Mouse (Mus musculus) limb, embryonic 12.5 days (tissue): ENCODE measurements around the gene Zfp775. TPM values are rescaled to one million over a fixed set of nuclear protein-coding genes. Genes with fewer than 3 reads are reported as not detected.
A peak's percentile ranks its signal among the peaks of the same experiment; 100 is the strongest.

Experiments used
- ATAC-seq: fragments of 200-750 bp; cut with Nextera tagmentation; 2 replicates; pipeline ENCODE4 v1.8.0; 2017; ENCODE audit warnings: low read depth, moderate TSS enrichment; ENCODE audit not compliant: insufficient number of reproducible peaks, insufficient read depth, low FRiP score, low TSS enrichment
- H3K27ac ChIP-seq: fragments of 300-500 bp; sonication (generic); 2 replicates; pipeline ENCODE4 v1.5.1; 2016; ENCODE audit warnings: mild to moderate bottlenecking, moderate library complexity
- H3K27me3 ChIP-seq: fragments of 300-500 bp; sonication (generic); 2 replicates; pipeline ENCODE4 v1.6.1; 2016; ENCODE audit warnings: mild to moderate bottlenecking, moderate library complexity
- H3K36me3 ChIP-seq: fragments of 300-500 bp; sonication (generic); 2 replicates; pipeline ENCODE4 v1.6.1; 2016; ENCODE audit warnings: mild to moderate bottlenecking, moderate library complexity
- H3K4me1 ChIP-seq: fragments of 300-500 bp; sonication (generic); replicated peaks from 2 replicates; pipeline ENCODE4 v1.6.1; 2016
- H3K4me2 ChIP-seq: fragments of 300-500 bp; sonication (generic); 2 replicates; pipeline ENCODE4 v1.6.1; 2016; ENCODE audit warnings: mild to moderate bottlenecking, moderate library complexity
- H3K4me3 ChIP-seq: fragments of 300-500 bp; sonication (generic); replicated peaks from 2 replicates; pipeline ENCODE4 v1.5.1; 2016; ENCODE audit warnings: mild to moderate bottlenecking
- H3K9ac ChIP-seq: fragments of 300-500 bp; sonication (generic); replicated peaks from 2 replicates; pipeline ENCODE4 v1.6.1; 2016; ENCODE audit warnings: mild to moderate bottlenecking, moderate library complexity
- H3K9me3 ChIP-seq: fragments of 300-500 bp; sonication (generic); 2 replicates; pipeline ENCODE4 v1.6.1; 2016; ENCODE audit warnings: mild to moderate bottlenecking, moderate library complexity
- WGBS: fragments of 180-500 bp; shearing (Covaris S2); methylation state at CpG from one replicate; pipeline ENCODE4 v1.1.7; 2016; 5-methylcytosine and 5-hydroxymethylcytosine counted together
- polyA plus RNA-seq: library from polyadenylated mRNA; unstranded; fragments of >200 nt; fragmentation: Nextera tagmentation; extraction: Ambion mirVana; gene quantifications from 2 replicates; pipeline ENCODE4 v1.2.1, GENCODE M21; 2016

The Zfp775 gene
- polyA plus RNA-seq, 1 experiment from 2014 or later = 10.5 TPM

DNA sequence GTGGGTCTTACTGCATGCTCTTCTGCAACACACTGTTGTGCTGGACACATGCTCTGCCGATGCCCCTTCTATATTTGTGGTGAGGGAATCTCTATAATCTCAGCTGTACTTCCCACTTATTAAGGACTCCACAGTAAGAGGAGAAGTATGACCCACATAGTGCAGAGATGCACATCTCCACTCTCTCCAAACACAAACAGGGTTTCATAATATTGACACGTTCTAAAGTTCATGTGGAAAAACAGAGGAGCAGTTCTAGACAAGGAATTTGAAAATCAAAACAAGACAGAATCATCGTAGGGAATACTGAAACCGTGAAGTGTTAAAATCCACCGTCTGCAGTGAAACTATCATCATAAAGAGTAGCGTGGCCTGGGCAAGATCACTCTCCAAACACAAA, 10.0 kb upstream of the Zfp775 start:
- H3K36me3 ChIP-seq = peaks cover 20% of the 10 kb centered on the region
- no peak for ATAC-seq
- 88% methylated on average over 6 of the region's 6 CpGs for whole genome bisulfite sequencing
- H3K4me3 ChIP-seq = no peak overlapping the region
- H3K27ac ChIP-seq = no peak overlapping the region
- peaks cover 18% of the 10 kb centered on the region for H3K9me3 ChIP-seq
- peaks cover 20% of the 10 kb centered on the region for H3K4me1 ChIP-seq
- no peak overlapping the region for H3K9ac ChIP-seq
- no peak overlapping the region for H3K4me2 ChIP-seq
- H3K27me3 ChIP-seq = no peaks in the 10 kb centered on the region

GRCm38 (mm10) chr6:48593158-48594042, 8.5 kb upstream of the Zfp775 start, which contains the start of the genes Repin1 and Gm44965:
Gene Repin1, plus strand, starts transcription at chr6:48593883.
Gene Gm44965, plus strand, starts transcription at chr6:48593941.
- ATAC-seq = peak; percentile 93
- Histone ChIP-seq H3K9ac (peak within 1 kb of the TSS; percentile 78), H3K36me3 (peaks cover 36% of the 10 kb centered on the region), H3K9me3 (peaks cover 31% of the 10 kb centered on the region), H3K4me2 (peak within 1 kb of the TSS; percentile 80), H3K4me1 (peaks cover 20% of the 10 kb centered on the region), H3K27me3 (no peaks in the 10 kb centered on the region), H3K4me3 (peak within 1 kb of the TSS; percentile 79), H3K27ac (peak within 1 kb of the TSS; percentile 86)
- 7% methylated on average over 44 of the region's 45 CpGs for WGBS

DNA sequence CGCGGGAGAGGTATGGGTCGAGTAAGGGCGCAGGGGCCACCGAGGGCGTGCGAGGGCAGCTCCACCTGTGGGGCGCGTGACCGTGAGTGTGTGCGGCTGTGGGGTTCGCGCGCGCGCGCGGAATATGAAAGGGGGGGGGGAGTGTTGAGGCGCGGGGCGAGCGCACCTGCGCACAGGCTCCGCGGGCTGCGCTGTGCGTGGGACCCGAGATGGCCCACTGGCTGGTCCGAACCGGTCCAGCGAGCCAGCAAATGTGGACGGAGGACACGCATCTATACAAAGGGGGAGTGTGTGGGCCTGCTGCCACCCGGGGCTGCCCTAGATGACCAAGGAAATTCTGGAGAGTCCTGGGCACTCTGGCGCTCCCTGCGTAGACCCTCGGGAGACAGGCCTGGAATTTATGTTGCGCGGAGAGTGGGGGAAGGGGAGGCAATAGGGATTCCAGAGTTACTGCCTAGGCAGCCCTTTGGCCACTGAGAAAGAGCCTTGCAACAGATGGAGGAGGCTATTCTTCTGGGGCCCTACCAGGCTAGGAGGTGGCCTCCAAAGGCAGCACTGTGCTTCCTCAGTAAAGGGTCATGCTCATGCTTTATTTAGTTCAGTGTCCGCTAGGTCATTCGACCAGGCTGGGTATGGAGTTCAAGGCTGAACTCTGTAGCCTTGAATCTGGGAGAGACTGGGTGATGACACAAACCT, 7.7 kb upstream of the Zfp775 start:
- Histone ChIP-seq H3K4me3 (peak overlapping the region; percentile 79), H3K9me3 (peaks cover 33% of the 10 kb centered on the region), H3K9ac (peak overlapping the region; percentile 78), H3K4me2 (peak overlapping the region; percentile 80), H3K4me1 (peaks cover 19% of the 10 kb centered on the region), H3K27ac (peak overlapping the region; percentile 86), H3K36me3 (peaks cover 44% of the 10 kb centered on the region), H3K27me3 (no peaks in the 10 kb centered on the region)
- peak; percentile 76 for ATAC-seq
- WGBS = 1% methylated on average over 40 of the region's 41 CpGs

GRCm38 (mm10) chr6:48595278-48595677, 6.6 kb upstream of the Zfp775 start:
- peaks cover 54% of the 10 kb centered on the region for H3K36me3 ChIP-seq
- WGBS = 47% methylated on average over 1 of the region's 1 CpGs

GRCm38 (mm10) chr6:48596545-48597232, 5.2 kb upstream of the Zfp775 start:
- H3K27me3 ChIP-seq = no peaks in the 10 kb centered on the region
- peaks cover 25% of the 10 kb centered on the region for H3K4me1 ChIP-seq
- peaks cover 34% of the 10 kb centered on the region for H3K9me3 ChIP-seq
- ATAC-seq = no peak
- H3K9ac ChIP-seq = no peak overlapping the region
- H3K36me3 ChIP-seq = peaks cover 55% of the 10 kb centered on the region
- H3K27ac ChIP-seq = no peak overlapping the region
- no peak overlapping the region for H3K4me2 ChIP-seq
- WGBS = 97% methylated on average over 45 of the region's 45 CpGs
- no peak overlapping the region for H3K4me3 ChIP-seq

More at GRCm38 (mm10) chr6:48595278-48595677, 6.6 kb upstream of the Zfp775 start:
- H3K9me3 ChIP-seq = peaks cover 34% of the 10 kb centered on the region
- H3K9ac ChIP-seq = peak overlapping the region; percentile 78; the same call in 1 of the 2 replicates
- H3K27me3 ChIP-seq = no peaks in the 10 kb centered on the region
- no peak for ATAC-seq
- H3K4me2 ChIP-seq = peak overlapping the region; percentile 80
- peaks cover 17% of the 10 kb centered on the region for H3K4me1 ChIP-seq
- no peak overlapping the region for H3K27ac ChIP-seq
- H3K4me3 ChIP-seq = peak overlapping the region; percentile 79

- H3K9me3 ChIP-seq = peaks cover 34% of the 10 kb centered on the region
- 97% methylated on average over 27 of the region's 27 CpGs for WGBS
- peaks cover 25% of the 10 kb centered on the region for H3K4me1 ChIP-seq
- H3K27ac ChIP-seq = no peak overlapping the region
- H3K4me3 ChIP-seq = no peak overlapping the region
- no peak overlapping the region for H3K9ac ChIP-seq
- H3K27me3 ChIP-seq = no peaks in the 10 kb centered on the region
- H3K4me2 ChIP-seq = no peak overlapping the region
- no peak for ATAC-seq
- H3K36me3 ChIP-seq = peaks cover 55% of the 10 kb centered on the region
These were observed 4.6 kb upstream of the Zfp775 start for GRCm38 (mm10) chr6:48597233-48597625.

- no peak overlapping the region for H3K4me2 ChIP-seq
- 0 out of 2 replicates have a peak overlapping the region, but pooled peaks have one; percentile 79 for H3K27ac ChIP-seq
- peaks cover 15% of the 10 kb centered on the region; the same call in 1 of the 2 replicates for H3K4me1 ChIP-seq
- WGBS = 87% methylated on average over 1 of the region's 1 CpGs
- peaks cover 29% of the 10 kb centered on the region for H3K9me3 ChIP-seq
- H3K36me3 ChIP-seq = peaks cover 47% of the 10 kb centered on the region
- ATAC-seq = no peak
- no peak overlapping the region for H3K9ac ChIP-seq
- H3K27me3 ChIP-seq = no peaks in the 10 kb centered on the region
- H3K4me3 ChIP-seq = no peak overlapping the region
These were observed 1.3 kb upstream of the Zfp775 start for GRCm38 (mm10) chr6:48600594-48600993.

DNA sequence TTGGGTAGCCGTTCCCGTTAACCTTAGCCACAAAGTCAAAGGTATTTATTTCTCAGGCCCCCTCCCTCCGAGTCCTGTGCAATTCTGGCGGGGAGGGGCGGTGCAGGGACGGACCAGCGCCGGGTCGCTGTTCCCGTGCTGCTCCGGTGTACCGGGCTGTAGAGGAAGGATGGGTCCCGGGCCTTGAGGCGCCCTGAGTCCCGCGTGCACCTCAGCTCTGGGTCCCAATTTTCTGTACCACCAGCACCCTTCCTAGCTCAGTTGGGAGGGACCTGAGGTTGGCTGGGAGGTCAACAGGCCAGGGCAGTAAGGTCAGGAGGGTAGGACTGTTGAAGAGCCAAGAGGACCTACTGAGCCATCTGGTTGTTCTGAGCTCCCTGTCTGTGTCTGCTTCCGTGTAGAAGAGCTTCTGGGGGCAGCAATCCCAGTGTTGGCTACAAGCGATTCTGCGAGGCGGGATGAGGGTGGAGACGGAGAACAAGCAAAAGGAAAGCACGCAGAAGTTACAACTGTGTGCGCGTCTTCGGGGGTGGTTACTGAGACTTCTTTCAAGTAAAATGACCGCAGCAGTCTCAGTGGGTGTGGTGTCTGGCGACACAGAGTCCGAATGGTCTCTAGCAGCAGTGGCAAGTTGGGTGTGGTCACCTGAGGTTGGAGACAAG, 348 bp downstream of the Zfp775 start:
- peak; percentile 78 for ATAC-seq
- Histone ChIP-seq H3K9ac (peak overlapping the region; percentile 83), H3K4me1 (peaks cover 15% of the 10 kb centered on the region; the same call in 1 of the 2 replicates), H3K4me2 (peak overlapping the region; percentile 84), H3K27me3 (no peaks in the 10 kb centered on the region), H3K36me3 (peaks cover 31% of the 10 kb centered on the region), H3K9me3 (peaks cover 13% of the 10 kb centered on the region), H3K4me3 (peak overlapping the region; percentile 66), H3K27ac (peak overlapping the region; percentile 79)
- WGBS = under 1% methylated on average over 28 of the region's 28 CpGs

- ATAC-seq = no peak
- 72% methylated on average over 2 of the region's 2 CpGs for WGBS
- H3K4me1 ChIP-seq = no peaks in the 10 kb centered on the region
These were observed 6.3 kb downstream of the Zfp775 start for GRCm38 (mm10) chr6:48608124-48608523.

DNA sequence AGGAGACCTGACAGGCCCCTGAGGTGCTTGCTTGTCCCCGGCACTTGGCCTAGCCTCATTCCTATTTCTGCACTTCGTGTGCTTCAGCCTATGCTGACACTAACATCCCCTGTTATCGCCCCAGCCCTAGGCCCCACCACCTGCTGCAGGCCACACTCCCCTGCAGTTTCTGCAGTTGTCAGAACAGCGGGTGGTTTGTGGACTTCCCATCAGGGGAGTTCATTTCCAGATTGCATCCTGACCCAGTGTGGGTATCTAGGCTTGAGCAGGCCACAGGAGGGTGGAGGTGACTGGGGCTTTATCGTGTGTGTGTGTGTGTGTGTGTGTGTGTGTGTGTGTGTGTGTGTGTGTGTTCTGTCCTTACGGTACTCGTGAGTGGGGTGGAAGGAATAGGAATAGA, 7.6 kb downstream of the Zfp775 start:
- H3K9me3 ChIP-seq = no peaks in the 10 kb centered on the region
- 73% methylated on average over 7 of the region's 7 CpGs for WGBS

More at GRCm38 (mm10) chr6:48608124-48608523, 6.3 kb downstream of the Zfp775 start:
- H3K4me2 ChIP-seq = no peak overlapping the region
- no peak overlapping the region for H3K4me3 ChIP-seq
- H3K27ac ChIP-seq = no peak overlapping the region
- no peaks in the 10 kb centered on the region for H3K9me3 ChIP-seq
- no peak overlapping the region for H3K9ac ChIP-seq
- peaks cover 3% of the 10 kb centered on the region; the same call in 1 of the 2 replicates for H3K36me3 ChIP-seq
- H3K27me3 ChIP-seq = no peaks in the 10 kb centered on the region

More for the DNA sequence above, 7.6 kb downstream of the Zfp775 start:
- Histone ChIP-seq H3K27me3 (no peaks in the 10 kb centered on the region), H3K4me3 (no peak overlapping the region), H3K4me1 (no peaks in the 10 kb centered on the region), H3K9ac (no peak overlapping the region), H3K4me2 (no peak overlapping the region), H3K27ac (no peak overlapping the region), H3K36me3 (peaks cover 17% of the 10 kb centered on the region)
- ATAC-seq = no peak
